Mouse (Mus musculus) hindbrain, embryonic 15.5 days (tissue): ENCODE results near the gene Trappc12. TPM values are rescaled to one million over a fixed set of nuclear protein-coding genes. Genes with fewer than 3 reads are reported as not detected.
"Not testable (repeated sequence)": the region's sequence is repeated elsewhere in the genome, so short reads cannot be mapped to it uniquely, and the experiment has no call there.

Experiments used
- ATAC-seq: fragments of 200-750 bp; cut with Nextera tagmentation; 2 replicates; pipeline ENCODE4 v1.8.0; 2017; ENCODE audit warnings: low read depth, moderate number of reproducible peaks, moderate TSS enrichment; ENCODE audit not compliant: low FRiP score
- H3K27ac ChIP-seq: fragments of 300-500 bp; sonication (generic); replicated peaks from 2 replicates; pipeline ENCODE4 v1.5.1; 2015; ENCODE audit warnings: mild to moderate bottlenecking, inconsistent platforms
- H3K27me3 ChIP-seq: fragments of 300-500 bp; sonication (generic); 2 replicates; pipeline ENCODE4 v1.6.1; 2015; ENCODE audit warnings: control low read depth, inconsistent platforms
- H3K36me3 ChIP-seq: fragments of 300-500 bp; sonication (generic); 2 replicates; pipeline ENCODE4 v1.6.1; 2015; ENCODE audit warnings: control low read depth, inconsistent platforms
- H3K4me1 ChIP-seq: fragments of 300-500 bp; sonication (generic); replicated peaks from 2 replicates; pipeline ENCODE4 v1.6.1; 2015; ENCODE audit warnings: control low read depth, inconsistent platforms
- H3K4me2 ChIP-seq: fragments of 300-500 bp; sonication (generic); 2 replicates; pipeline ENCODE4 v1.6.1; 2015; ENCODE audit warnings: moderate library complexity, mild to moderate bottlenecking, inconsistent platforms
- H3K4me3 ChIP-seq: fragments of 300-500 bp; sonication (generic); 2 replicates; pipeline ENCODE4 v1.5.1; 2015; ENCODE audit warnings: mild to moderate bottlenecking, inconsistent platforms
- H3K9ac ChIP-seq: fragments of 300-500 bp; sonication (generic); 2 replicates; pipeline ENCODE4 v1.6.1; 2015; ENCODE audit warnings: inconsistent platforms
- H3K9me3 ChIP-seq: fragments of 300-500 bp; sonication (generic); 2 replicates; pipeline ENCODE4 v1.6.1; 2016; ENCODE audit warnings: control low read depth, inconsistent platforms
- WGBS: fragments of 180-500 bp; shearing (Covaris S2); methylation state at CpG from one replicate; pipeline ENCODE4 v1.1.7; 2015; 5-methylcytosine and 5-hydroxymethylcytosine counted together
- polyA plus RNA-seq: library from polyadenylated mRNA; unstranded; fragments of >200 nt; fragmentation: Nextera tagmentation; extraction: Ambion mirVana; gene quantifications from 2 replicates; pipeline ENCODE4 v1.2.1, GENCODE M21; 2015

The Trappc12 gene
- polyA plus RNA-seq, 1 experiment from 2014 or later, result 43.1 TPM

- H3K4me2 ChIP-seq, result no peak overlapping the region
- H3K9me3 ChIP-seq, result no peaks in the 10 kb centered on the region
- H3K27me3 ChIP-seq, result no peaks in the 10 kb centered on the region
- 0 out of 2 replicates have a peak, but pooled peaks cover 3% of the 10 kb centered on the region for H3K36me3 ChIP-seq
- ATAC-seq, result no peak
- 0 out of 2 replicates have a peak overlapping the region, but pooled peaks have one; percentile 12 for H3K27ac ChIP-seq
- H3K4me3 ChIP-seq, result no peak overlapping the region
- 86% methylated on average over 6 of the region's 6 CpGs for WGBS
- H3K9ac ChIP-seq, result no peak overlapping the region
- H3K4me1 ChIP-seq, result peaks cover 24% of the 10 kb centered on the region
These were observed 25.4 kb upstream of the Trappc12 start for GRCm38 (mm10) chr12:28775627-28776026.

GRCm38 (mm10) chr12:28775120-28775519 lies 24.8 kb upstream of the Trappc12 start:
- Histone ChIP-seq H3K9me3 (no peaks in the 10 kb centered on the region), H3K9ac (no peak overlapping the region), H3K27ac (0 out of 2 replicates have a peak overlapping the region, but pooled peaks have one; percentile 12), H3K4me1 (peaks cover 19% of the 10 kb centered on the region), H3K36me3 (0 out of 2 replicates have a peak, but pooled peaks cover 3% of the 10 kb centered on the region), H3K4me3 (no peak overlapping the region), H3K4me2 (no peak overlapping the region), H3K27me3 (no peaks in the 10 kb centered on the region)
- 25% methylated on average over 8 of the region's 8 CpGs for WGBS
- no peak for ATAC-seq

- 0 out of 2 replicates have a peak, but pooled peaks cover 3% of the 10 kb centered on the region for H3K36me3 ChIP-seq
- peaks cover 15% of the 10 kb centered on the region for H3K4me1 ChIP-seq
- ATAC-seq, result no peak; the same call in 1 of the 2 replicates
- H3K4me3 ChIP-seq, result no peak overlapping the region
- H3K9ac ChIP-seq, result no peak overlapping the region
- H3K4me2 ChIP-seq, result no peak overlapping the region
- WGBS, result 76% methylated on average over 3 of the region's 3 CpGs
- no peak overlapping the region for H3K27ac ChIP-seq
- no peaks in the 10 kb centered on the region for H3K27me3 ChIP-seq
- H3K9me3 ChIP-seq, result no peaks in the 10 kb centered on the region
These were observed 23.5 kb upstream of the Trappc12 start for GRCm38 (mm10) chr12:28773815-28774214.

- Histone ChIP-seq H3K4me1 (peaks cover 7% of the 10 kb centered on the region; the same call in 1 of the 2 replicates), H3K27me3 (no peaks in the 10 kb centered on the region), H3K9ac (no peak overlapping the region), H3K36me3 (peaks cover 6% of the 10 kb centered on the region; the same call in 1 of the 2 replicates), H3K4me3 (no peak overlapping the region), H3K9me3 (no peaks in the 10 kb centered on the region), H3K4me2 (no peak overlapping the region), H3K27ac (no peak overlapping the region)
- ATAC-seq, result no peak
- WGBS, result 91% methylated on average over 7 of the region's 7 CpGs
These were observed 19.7 kb upstream of the Trappc12 start for GRCm38 (mm10) chr12:28769953-28770352.

GRCm38 (mm10) chr12:28756019-28756418 lies 5.7 kb upstream of the Trappc12 start:
- H3K9me3 ChIP-seq, result no peaks in the 10 kb centered on the region
- H3K4me3 ChIP-seq, result no peak overlapping the region
- ATAC-seq, result no peak
- no peaks in the 10 kb centered on the region for H3K27me3 ChIP-seq
- H3K9ac ChIP-seq, result no peak overlapping the region
- H3K4me2 ChIP-seq, result no peak overlapping the region
- H3K4me1 ChIP-seq, result peaks cover 25% of the 10 kb centered on the region
- H3K27ac ChIP-seq, result no peak overlapping the region
- 81% methylated on average over 4 of the region's 4 CpGs for WGBS
- H3K36me3 ChIP-seq, result peaks cover 4% of the 10 kb centered on the region; the same call in 1 of the 2 replicates

- Histone ChIP-seq H3K36me3 (0 out of 2 replicates have a peak, but pooled peaks cover 7% of the 10 kb centered on the region), H3K4me1 (peaks cover 47% of the 10 kb centered on the region)
- WGBS, result 5% methylated on average over 36 of the region's 36 CpGs
These were observed 1.4 kb upstream of the Trappc12 start, which contains the start of gene Eipr1 for GRCm38 (mm10) chr12:28751508-28752263. Gene Eipr1 (plus strand): TSS chr12:28751803.

GRCm38 (mm10) chr12:28750876-28751275 lies 604 bp upstream of the Trappc12 start:
- 95% methylated on average over 5 of the region's 5 CpGs for WGBS
- H3K4me3 ChIP-seq, result no peak overlapping the region; the same call in 1 of the 2 replicates

More at GRCm38 (mm10) chr12:28751508-28752263, 1.4 kb upstream of the Trappc12 start, which contains the start of gene Eipr1:
- no peaks in the 10 kb centered on the region for H3K27me3 ChIP-seq
- H3K9me3 ChIP-seq, result no peaks in the 10 kb centered on the region
- H3K27ac ChIP-seq, result peak within 1 kb of the TSS; percentile 77
- H3K4me2 ChIP-seq, result peak within 1 kb of the TSS; percentile 80
- peak within 1 kb of the TSS; percentile 97 for H3K4me3 ChIP-seq
- peak; percentile 90 for ATAC-seq
- H3K9ac ChIP-seq, result peak within 1 kb of the TSS; percentile 77

GRCm38 (mm10) chr12:28743328-28743727 lies 6.9 kb downstream of the Trappc12 start:
- H3K36me3 ChIP-seq, result peaks cover 34% of the 10 kb centered on the region
- ATAC-seq, result no peak
- H3K27ac ChIP-seq, result no peak overlapping the region
- no peaks in the 10 kb centered on the region for H3K27me3 ChIP-seq
- no peak overlapping the region for H3K4me3 ChIP-seq
- H3K9me3 ChIP-seq, result no peaks in the 10 kb centered on the region
- H3K4me2 ChIP-seq, result no peak overlapping the region
- peaks cover 15% of the 10 kb centered on the region; the same call in 1 of the 2 replicates for H3K4me1 ChIP-seq
- WGBS, result 81% methylated on average over 3 of the region's 3 CpGs
- H3K9ac ChIP-seq, result no peak overlapping the region

More at GRCm38 (mm10) chr12:28750876-28751275, 604 bp upstream of the Trappc12 start:
- Histone ChIP-seq H3K9me3 (no peaks in the 10 kb centered on the region), H3K27me3 (no peaks in the 10 kb centered on the region), H3K4me2 (peak overlapping the region; percentile 80), H3K4me1 (peaks cover 48% of the 10 kb centered on the region), H3K36me3 (peaks cover 11% of the 10 kb centered on the region; the same call in 1 of the 2 replicates), H3K9ac (no peak overlapping the region), H3K27ac (no peak overlapping the region; the same call in 1 of the 2 replicates)
- ATAC-seq, result no peak

- no peaks in the 10 kb centered on the region for H3K4me1 ChIP-seq
- ATAC-seq, result no peak
- peaks cover 34% of the 10 kb centered on the region for H3K36me3 ChIP-seq
- no peaks in the 10 kb centered on the region for H3K27me3 ChIP-seq
- no peak overlapping the region for H3K9ac ChIP-seq
- no peak overlapping the region for H3K4me3 ChIP-seq
- WGBS, result 87% methylated on average over 3 of the region's 3 CpGs
- no peak overlapping the region for H3K27ac ChIP-seq
- no peaks in the 10 kb centered on the region for H3K9me3 ChIP-seq
- no peak overlapping the region for H3K4me2 ChIP-seq
These were observed 15.0 kb downstream of the Trappc12 start for GRCm38 (mm10) chr12:28735293-28735692.

GRCm38 (mm10) chr12:28734271-28734670 lies 16.0 kb downstream of the Trappc12 start:
- H3K9me3 ChIP-seq, result no peaks in the 10 kb centered on the region
- ATAC-seq, result no peak
- no peaks in the 10 kb centered on the region for H3K4me1 ChIP-seq
- H3K4me3 ChIP-seq, result no peak overlapping the region
- no peak overlapping the region for H3K9ac ChIP-seq
- no peaks in the 10 kb centered on the region for H3K27me3 ChIP-seq
- peaks cover 39% of the 10 kb centered on the region for H3K36me3 ChIP-seq
- no peak overlapping the region for H3K27ac ChIP-seq
- H3K4me2 ChIP-seq, result no peak overlapping the region
- WGBS, result 94% methylated on average over 1 of the region's 1 CpGs

GRCm38 (mm10) chr12:28733520-28734245 lies 16.6 kb downstream of the Trappc12 start:
- peaks cover 39% of the 10 kb centered on the region for H3K36me3 ChIP-seq
- not testable (repeated sequence) for H3K4me3 ChIP-seq, H3K27ac ChIP-seq, H3K27me3 ChIP-seq, ATAC-seq, H3K9me3 ChIP-seq, H3K4me1 ChIP-seq, H3K9ac ChIP-seq, H3K4me2 ChIP-seq
- WGBS, result 98% methylated on average over 6 of the region's 6 CpGs

GRCm38 (mm10) chr12:28732631-28733030 lies 17.6 kb downstream of the Trappc12 start:
- Histone ChIP-seq H3K9me3 (no peaks in the 10 kb centered on the region), H3K4me2 (no peak overlapping the region), H3K27me3 (no peaks in the 10 kb centered on the region), H3K36me3 (peaks cover 39% of the 10 kb centered on the region), H3K4me3 (no peak overlapping the region), H3K4me1 (no peaks in the 10 kb centered on the region), H3K27ac (no peak overlapping the region), H3K9ac (no peak overlapping the region)
- 92% methylated on average over 8 of the region's 8 CpGs for WGBS
- no peak for ATAC-seq
